Mouse (Mus musculus): ENCODE measurements around the gene Ang.

Gene Ang

DNA sequence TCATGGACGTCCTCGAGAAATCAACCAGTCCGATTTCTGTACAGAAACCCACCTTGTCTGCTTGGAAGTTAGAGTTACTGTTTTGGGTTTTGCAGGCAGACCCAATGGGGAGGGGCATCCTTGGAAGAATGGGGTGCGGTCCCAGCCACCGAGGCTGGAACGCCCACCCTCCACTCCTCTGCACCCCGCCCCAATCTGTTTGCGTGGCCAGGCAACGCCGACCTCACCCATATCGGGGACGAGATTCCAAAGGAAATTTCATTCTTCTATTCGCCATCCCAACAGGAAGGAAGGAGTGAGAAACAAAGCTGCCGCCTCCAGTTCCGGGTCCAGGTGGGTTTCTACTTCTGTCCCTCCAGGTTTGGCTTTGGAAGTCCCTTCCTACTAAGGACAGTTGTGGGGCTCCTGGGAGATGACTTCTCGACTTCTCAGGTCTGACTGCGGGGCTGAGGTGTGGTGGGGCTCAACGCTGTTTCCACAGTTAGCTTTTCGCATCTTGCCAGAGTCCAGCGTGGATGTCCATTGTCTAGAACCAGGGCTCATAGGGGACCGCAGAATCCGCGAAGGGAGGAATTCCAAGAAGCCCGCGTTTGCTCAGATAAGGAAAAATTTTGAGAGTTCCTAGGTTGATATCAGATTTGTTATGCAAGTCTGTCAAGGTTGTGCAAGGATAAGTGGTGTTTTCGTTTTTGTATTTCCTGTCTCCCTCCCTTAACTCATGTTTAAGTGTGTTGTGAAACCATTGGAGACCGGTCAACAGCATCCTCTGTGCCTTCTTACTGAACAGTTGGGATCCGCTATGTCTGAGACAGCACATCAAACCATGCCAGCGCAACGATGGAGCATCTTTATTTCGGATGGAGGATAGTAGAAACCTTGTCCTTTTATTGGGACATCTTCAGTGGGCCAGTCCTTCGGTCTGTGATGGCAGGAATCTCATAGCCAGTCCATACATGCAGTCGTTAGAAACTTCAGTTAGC is at the start of gene Ang, which contains the start of gene Rnase4:
Gene Ang, plus strand, starts transcription at position 230 of the 980 bp plus-strand sequence.
Gene Rnase4, plus strand, starts transcription at position 157 of the 980 bp plus-strand sequence.
- DNase-seq (ENCODE audit: low read depth, low spot score), result no peak

- no peak for DNase-seq (ENCODE audit: low read depth, low spot score)
These were observed 49.2 kb upstream of the Ang start, which contains the start of gene Rnase9 for GRCm38 (mm10) chr14:51041769-51042168. TSS of gene Rnase9 (minus strand) at chr14:51041869.

- DNase-seq (ENCODE audit: low read depth, low spot score), result no peak
These were observed 43.1 kb upstream of the Ang start for GRCm38 (mm10) chr14:51047846-51048245.

DNA sequence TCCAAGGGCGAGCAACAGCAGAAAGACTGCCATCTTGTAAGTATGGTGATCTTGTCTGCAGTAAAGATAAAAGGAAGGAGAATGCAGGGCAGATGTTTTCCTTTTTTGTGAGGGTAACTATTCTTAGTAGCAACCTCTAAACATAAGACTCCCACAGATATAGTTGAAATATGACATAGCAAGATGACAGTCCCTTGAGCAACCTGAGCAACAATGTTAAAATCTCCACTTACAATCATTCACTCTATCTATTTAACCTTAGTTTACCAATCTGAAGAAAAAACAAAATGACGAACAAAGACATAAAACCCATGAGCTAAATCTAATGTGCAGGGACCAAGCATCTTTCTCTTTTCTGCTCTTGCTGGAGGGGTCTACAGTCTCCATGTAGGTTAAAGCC is 40.9 kb upstream of the Ang start, which contains the start of gene Rnase11:
Gene Rnase11, minus strand, starts transcription at position 101 of the 400 bp plus-strand sequence.
- DNase-seq (ENCODE audit: low read depth, low spot score), result no peak

- no peak for DNase-seq (ENCODE audit: low read depth, low spot score)
These were observed 39.0 kb upstream of the Ang start for GRCm38 (mm10) chr14:51051941-51052340.

- DNase-seq (ENCODE audit: low read depth, low spot score), result no peak
These were observed 37.8 kb upstream of the Ang start for GRCm38 (mm10) chr14:51053176-51053575.

- DNase-seq (ENCODE audit: low read depth, low spot score), result no peak
These were observed 36.4 kb upstream of the Ang start for GRCm38 (mm10) chr14:51054243-51055237.

GRCm38 (mm10) chr14:51057401-51057831 is 33.5 kb upstream of the Ang start, which contains the start of gene Rnase12:
TSS of gene Rnase12 (minus strand) at chr14:51057661.
- DNase-seq (ENCODE audit: low read depth, low spot score), result no peak

DNA sequence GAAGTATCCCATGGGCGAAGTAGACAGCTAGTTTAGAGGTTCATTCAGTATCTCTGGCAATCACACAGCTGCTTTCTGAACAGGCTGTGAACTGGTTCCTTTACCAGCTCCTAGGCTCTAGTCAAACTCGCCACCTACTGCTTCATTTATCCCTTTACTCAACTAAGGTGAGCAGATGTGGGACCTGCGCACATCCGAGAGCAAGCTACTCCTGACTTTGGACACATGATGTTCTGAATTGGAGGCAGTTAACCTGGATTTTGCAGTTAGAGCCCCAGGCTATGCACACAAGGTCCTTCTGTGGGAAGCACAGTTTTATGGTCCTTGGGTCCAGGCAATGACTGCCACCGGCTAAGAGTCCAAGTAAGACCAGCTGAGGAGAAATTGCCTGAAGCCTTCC is 30.2 kb upstream of the Ang start:
- DNase-seq (ENCODE audit: low read depth, low spot score), result no peak

DNA sequence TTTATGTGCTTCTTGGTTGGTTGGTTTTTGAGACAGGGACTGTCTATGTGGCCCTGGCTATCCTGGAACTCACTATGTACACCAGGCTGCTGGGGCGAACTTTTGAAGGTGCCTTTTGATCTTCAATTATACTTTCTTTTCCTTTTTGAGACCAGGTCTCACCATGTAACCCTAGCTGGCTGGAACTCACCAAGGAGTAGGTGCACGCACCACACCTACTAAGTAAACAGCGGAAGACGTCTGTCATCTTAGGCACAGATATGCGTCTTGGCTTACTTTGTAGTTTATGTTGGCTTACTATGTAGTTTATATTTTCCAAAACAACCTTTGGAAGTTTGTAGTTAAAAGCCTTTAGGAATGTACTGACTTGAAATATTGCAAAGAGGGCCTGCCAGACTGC is 22.0 kb upstream of the Ang start:
- no peak for DNase-seq (ENCODE audit: low read depth, low spot score)

DNA sequence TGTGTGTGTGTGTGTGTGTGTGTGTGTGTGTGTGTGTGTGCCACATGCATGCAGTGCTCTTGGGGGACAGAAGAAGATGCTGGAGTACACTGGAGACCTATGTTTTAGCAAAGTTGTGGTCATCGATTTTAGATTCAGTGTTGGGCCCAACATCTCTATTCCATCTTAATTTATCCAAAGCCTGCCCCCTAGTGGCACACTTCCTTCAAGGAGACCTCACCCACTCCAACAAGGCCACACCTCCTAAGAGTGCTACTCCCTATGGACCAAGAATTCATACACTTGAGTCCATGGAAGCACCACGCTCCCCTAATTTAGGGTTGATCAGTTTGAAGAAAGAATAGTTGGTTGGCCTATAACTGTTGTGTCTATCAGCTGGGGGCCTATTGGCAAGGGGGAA is 21.3 kb upstream of the Ang start:
- peak; percentile 75 for DNase-seq (ENCODE audit: low read depth, low spot score)

GRCm38 (mm10) chr14:51074335-51074734 is 16.6 kb upstream of the Ang start, which contains the start of gene Olfr750:
TSS of gene Olfr750 (minus strand) at chr14:51074435.
- no peak for DNase-seq (ENCODE audit: low read depth, low spot score)

DNA sequence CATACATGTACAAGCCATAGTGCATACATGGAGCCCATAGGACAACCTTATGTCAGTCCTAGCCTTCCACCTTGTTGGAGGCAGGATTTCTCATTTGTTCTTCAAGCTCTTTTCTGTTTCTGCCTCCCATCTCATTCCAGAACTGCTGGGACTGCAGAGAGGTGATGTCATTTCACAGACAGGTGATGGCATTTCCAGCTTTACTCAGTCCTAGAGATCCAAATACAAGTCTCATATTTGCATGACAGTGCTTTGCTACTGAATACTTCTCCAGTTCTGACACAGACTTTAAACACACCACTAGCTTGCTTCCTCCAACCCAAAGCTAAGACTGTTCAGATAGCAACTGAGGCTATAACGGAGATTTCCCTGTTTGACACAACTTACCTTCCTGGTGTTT is 11.8 kb upstream of the Ang start:
- DNase-seq (ENCODE audit: low read depth, low spot score), result no peak

- DNase-seq (ENCODE audit: low read depth, low spot score), result no peak
These were observed 9.9 kb upstream of the Ang start for GRCm38 (mm10) chr14:51081035-51081434.

DNA sequence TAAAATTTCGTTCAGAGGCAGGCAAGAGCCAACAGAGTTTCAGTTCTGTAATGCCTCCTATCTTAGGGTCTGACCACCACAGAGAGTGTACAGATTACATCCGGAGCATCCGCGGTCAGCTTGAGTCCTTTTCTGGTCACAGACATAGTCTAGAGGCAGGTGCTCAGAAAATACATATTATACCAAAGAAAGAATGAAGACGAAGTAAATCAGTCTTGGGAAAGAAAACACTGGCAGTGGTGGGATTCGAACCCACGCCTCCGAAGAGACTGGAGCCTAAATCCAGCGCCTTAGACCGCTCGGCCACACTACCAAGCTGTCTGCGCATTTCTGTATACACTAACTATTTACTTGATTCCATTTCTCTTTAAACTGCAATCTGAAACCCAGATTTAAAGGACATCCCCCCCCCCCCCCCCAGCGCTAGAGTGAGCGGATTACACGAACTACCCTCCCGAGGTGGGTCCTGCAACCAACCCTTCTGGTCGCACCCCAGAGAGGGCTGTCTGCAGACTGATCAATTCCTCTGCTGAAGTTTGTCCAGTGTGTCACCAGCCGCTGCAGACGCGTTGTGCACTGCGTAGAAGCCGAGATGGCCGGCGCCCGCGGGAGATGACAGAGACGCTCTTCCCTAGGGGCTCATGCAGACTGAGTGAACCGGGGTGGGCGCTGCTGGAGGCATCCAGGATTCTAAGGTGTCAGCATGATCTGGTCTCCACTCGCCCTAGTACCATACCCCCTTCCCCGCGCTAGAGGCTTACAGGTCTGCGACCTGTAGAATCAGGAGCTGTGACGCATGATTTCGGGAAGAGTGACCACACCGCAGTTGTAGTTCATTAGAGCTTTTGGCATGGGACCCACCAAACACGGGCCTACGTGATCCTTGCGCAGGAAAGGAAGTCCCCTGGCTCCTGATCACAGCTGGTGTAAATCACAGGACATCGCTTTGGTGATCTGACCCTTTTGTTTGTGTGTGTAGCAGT is 8.1 kb upstream of the Ang start:
- DNase-seq (ENCODE audit: low read depth, low spot score), result peak; percentile 89

DNA sequence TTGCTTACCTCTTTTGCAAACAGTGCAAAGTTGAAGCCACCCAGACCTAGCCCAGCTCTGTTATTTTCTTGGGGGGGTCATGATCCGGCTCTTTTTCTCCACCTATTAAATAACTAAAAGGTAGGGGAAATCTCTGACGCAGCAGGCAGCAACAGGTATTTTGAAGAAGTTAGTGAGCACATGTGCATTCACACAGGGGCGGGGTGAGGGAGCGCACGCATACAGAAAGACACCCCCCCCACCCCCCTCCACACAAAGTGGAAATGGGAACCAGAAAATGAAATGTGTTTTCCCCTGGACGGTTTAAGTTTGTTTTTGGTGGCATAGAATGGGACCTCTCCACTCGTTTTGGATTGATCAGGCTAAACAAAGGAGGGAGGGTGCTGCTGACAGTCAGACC is 7.1 kb upstream of the Ang start:
- DNase-seq (ENCODE audit: low read depth, low spot score), result peak; percentile 88

- peak; percentile 92 for DNase-seq (ENCODE audit: low read depth, low spot score)
These were observed 5.9 kb upstream of the Ang start for GRCm38 (mm10) chr14:51085086-51085485.

GRCm38 (mm10) chr14:51085911-51086310 is 5.0 kb upstream of the Ang start:
- DNase-seq (ENCODE audit: low read depth, low spot score), result peak; percentile 67

DNA sequence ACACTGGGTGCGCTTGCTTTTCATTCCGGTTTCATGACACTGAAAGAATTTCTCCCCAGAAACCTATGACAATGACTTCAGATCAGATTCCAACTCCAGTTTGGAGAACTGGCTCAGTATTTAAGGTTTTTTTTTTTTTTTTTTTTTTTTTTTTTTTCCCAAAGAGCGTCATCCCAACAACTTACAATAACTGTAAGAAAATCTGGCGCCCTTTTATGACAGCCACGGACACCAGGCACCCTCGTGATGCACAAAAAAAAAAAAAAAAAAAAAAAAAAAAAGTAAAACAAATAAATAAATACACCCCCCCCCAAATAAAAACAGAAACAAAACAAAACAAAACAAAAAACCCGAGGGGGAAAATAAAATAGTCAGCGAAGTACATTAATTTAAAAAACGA is 3.2 kb upstream of the Ang start:
- DNase-seq (ENCODE audit: low read depth, low spot score), result no peak
